Mouse (Mus musculus) testis, adult 2 months (tissue): ENCODE measurements around the gene Cysrt1.

ENCODE experiments used
- CTCF ChIP-seq: fragments of 200-500 bp; IDR thresholded peaks from 2 replicates; pipeline ENCODE4 v1.5.1; 2012; ENCODE audit warnings: low read depth, mild to moderate bottlenecking, inconsistent platforms, low read length, moderate library complexity; ENCODE audit not compliant: control insufficient read depth, insufficient read depth, insufficient replicate concordance
- POLR2A ChIP-seq: fragments of 200-500 bp; IDR thresholded peaks from 2 replicates; pipeline ENCODE4 v1.6.1; 2012; ENCODE audit warnings: low read depth, mild to moderate bottlenecking, inconsistent platforms, low read length, moderate library complexity; ENCODE audit not compliant: control insufficient read depth

GRCm38 (mm10) chr2:25246183-25247072, 4.2 kb upstream of the Cysrt1 start, which contains the start of gene AL732309.1:
- TF ChIP-seq POLR2A (no peak), CTCF (no peak)
